Mouse (Mus musculus) kidney, postnatal 0 days (tissue): ENCODE data around the gene Asic2. TPM values are rescaled to one million over a fixed set of nuclear protein-coding genes. Genes with fewer than 3 reads are reported as not detected.

Experiments used
- ATAC-seq: fragments of 200-750 bp; cut with Nextera tagmentation; replicated peaks from 2 replicates; pipeline ENCODE4 v1.8.0; 2017; ENCODE audit warnings: low read depth, moderate number of reproducible peaks, moderate TSS enrichment, moderate library complexity; ENCODE audit not compliant: low FRiP score
- DNase-seq: peaks from one replicate; pipeline ENCODE4 v3.0.0-alpha.2; 2016; ENCODE audit warnings: low spot score
- H3K27ac ChIP-seq: fragments of 300-500 bp; sonication (generic); 2 replicates; pipeline ENCODE4 v1.5.1; 2014; ENCODE audit warnings: mild to moderate bottlenecking
- H3K27me3 ChIP-seq: fragments of 300-500 bp; sonication (generic); 2 replicates; pipeline ENCODE4 v1.6.1; 2014; ENCODE audit warnings: low read length, mixed read lengths; ENCODE audit not compliant: insufficient read depth
- H3K36me3 ChIP-seq: fragments of 300-500 bp; sonication (generic); 2 replicates; pipeline ENCODE4 v1.6.1; 2014; ENCODE audit warnings: low read length, mixed read lengths; ENCODE audit not compliant: insufficient read depth
- H3K4me1 ChIP-seq: fragments of 300-500 bp; sonication (generic); replicated peaks from 2 replicates; pipeline ENCODE4 v1.6.1; 2014; ENCODE audit warnings: antibody characterized with exemption, low read length, mixed read lengths; ENCODE audit not compliant: insufficient read depth
- H3K4me2 ChIP-seq: fragments of 300-500 bp; sonication (generic); 2 replicates; pipeline ENCODE4 v1.6.1; 2014; ENCODE audit warnings: mild to moderate bottlenecking, low read length, moderate library complexity, mixed read lengths
- H3K4me3 ChIP-seq: fragments of 300-500 bp; sonication (generic); replicated peaks from 2 replicates; pipeline ENCODE4 v1.5.1; 2014; ENCODE audit warnings: low read depth, low read length
- H3K9ac ChIP-seq: fragments of 300-500 bp; sonication (generic); 2 replicates; pipeline ENCODE4 v1.6.1; 2014; ENCODE audit warnings: low read depth, low read length
- H3K9me3 ChIP-seq: fragments of 300-500 bp; sonication (generic); replicated peaks from 2 replicates; pipeline ENCODE4 v1.6.1; 2016; ENCODE audit warnings: low read length, inconsistent platforms, mixed read lengths
- CTCF ChIP-seq: IDR thresholded peaks from 2 replicates; pipeline ENCODE4 v1.5.1; 2016; ENCODE audit warnings: antibody characterized with exemption, low read depth, mild to moderate bottlenecking, moderate library complexity
- WGBS: fragments of 180-500 bp; shearing (Covaris S2); extraction: QIAGEN DNeasy Blood & Tissue Kit; methylation state at CpG from one replicate; pipeline ENCODE4 v1.1.7; 2014; 5-methylcytosine and 5-hydroxymethylcytosine counted together
- polyA plus RNA-seq: library from polyadenylated mRNA; unstranded; fragments of >200 nt; fragmentation: Nextera tagmentation; extraction: Ambion mirVana; gene quantifications from 2 replicates; pipeline ENCODE4 v1.2.1, GENCODE M21; 2015

Gene Asic2
- polyA plus RNA-seq, 1 experiment from 2014 or later, result 2.6 TPM

GRCm38 (mm10) chr11:81488681-81489080, 479.6 kb downstream of the Asic2 start:
- Histone ChIP-seq H3K27ac (no peak overlapping the region), H3K4me2 (no peak overlapping the region), H3K27me3 (no peaks in the 10 kb centered on the region), H3K4me3 (no peak overlapping the region), H3K9ac (no peak overlapping the region), H3K36me3 (no peaks in the 10 kb centered on the region), H3K4me1 (no peaks in the 10 kb centered on the region), H3K9me3 (no peaks in the 10 kb centered on the region)
- 84% methylated on average over 5 of the region's 5 CpGs for WGBS
- DNase-seq (no peak), ATAC-seq (no peak)
- TF ChIP-seq CTCF, result no peak

DNA sequence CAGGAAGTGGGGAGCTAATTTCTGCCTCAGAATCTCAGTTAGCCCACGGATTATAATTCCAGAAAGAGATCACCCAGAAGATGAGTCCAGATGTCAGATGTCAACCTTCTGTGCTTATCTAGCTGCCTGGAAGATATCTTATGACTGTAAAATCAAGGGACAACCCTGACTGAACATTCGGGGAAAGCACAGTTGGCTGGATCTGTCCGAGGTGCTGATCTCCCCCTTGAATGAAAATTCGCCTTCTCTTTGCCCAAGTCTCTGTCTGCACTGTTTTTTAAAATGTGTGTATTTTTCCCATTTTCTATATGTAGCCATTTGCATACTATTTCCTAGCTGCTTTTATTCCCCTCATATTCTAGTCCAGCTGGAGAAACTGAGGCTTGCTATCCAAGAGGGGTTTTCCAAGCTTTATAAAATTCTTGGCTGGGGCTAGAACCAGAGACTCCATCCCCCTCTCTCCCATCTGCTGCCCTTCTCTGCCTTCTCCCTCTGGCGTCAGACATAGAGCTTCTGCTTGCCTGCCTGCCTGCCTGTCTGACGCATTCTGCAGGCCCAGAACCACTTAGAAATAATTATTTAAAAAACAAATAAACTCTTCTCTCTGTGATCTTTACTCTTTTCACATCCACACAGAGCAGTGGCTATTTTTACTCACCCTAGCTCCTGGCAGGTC, 481.9 kb downstream of the Asic2 start:
- peak; percentile 57 for DNase-seq
- no peak overlapping the region for H3K4me2 ChIP-seq
- no peaks in the 10 kb centered on the region for H3K27me3 ChIP-seq
- no peak for TF ChIP-seq CTCF
- no peak overlapping the region for H3K4me3 ChIP-seq
- H3K4me1 ChIP-seq, result no peaks in the 10 kb centered on the region
- H3K27ac ChIP-seq, result no peak overlapping the region
- no peak for ATAC-seq
- no peaks in the 10 kb centered on the region for H3K9me3 ChIP-seq
- H3K9ac ChIP-seq, result no peak overlapping the region
- no peaks in the 10 kb centered on the region for H3K36me3 ChIP-seq
- 16% methylated on average over 6 of the region's 6 CpGs for WGBS

DNA sequence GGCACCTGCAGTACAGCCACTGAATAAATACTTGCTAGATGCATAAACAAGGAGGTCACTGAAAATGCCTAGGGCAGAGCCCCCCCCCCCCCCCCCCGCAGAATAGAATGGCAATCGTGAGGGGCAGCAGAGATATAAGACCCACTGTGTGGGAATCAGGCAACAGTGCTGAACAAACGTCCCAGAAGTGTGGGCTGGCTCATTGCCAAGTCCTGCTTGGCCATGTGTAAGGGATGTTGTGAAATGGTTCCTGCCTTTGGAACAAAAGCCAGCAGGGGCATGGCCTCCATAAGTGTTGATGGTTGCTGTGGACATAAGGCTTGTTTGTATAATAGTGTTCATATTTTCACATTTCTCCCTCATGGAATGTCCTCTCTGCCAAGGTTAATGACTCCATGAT, 487.1 kb downstream of the Asic2 start:
- 46% methylated on average over 3 of the region's 3 CpGs for WGBS
- no peak for ATAC-seq
- DNase-seq, result no peak

DNA sequence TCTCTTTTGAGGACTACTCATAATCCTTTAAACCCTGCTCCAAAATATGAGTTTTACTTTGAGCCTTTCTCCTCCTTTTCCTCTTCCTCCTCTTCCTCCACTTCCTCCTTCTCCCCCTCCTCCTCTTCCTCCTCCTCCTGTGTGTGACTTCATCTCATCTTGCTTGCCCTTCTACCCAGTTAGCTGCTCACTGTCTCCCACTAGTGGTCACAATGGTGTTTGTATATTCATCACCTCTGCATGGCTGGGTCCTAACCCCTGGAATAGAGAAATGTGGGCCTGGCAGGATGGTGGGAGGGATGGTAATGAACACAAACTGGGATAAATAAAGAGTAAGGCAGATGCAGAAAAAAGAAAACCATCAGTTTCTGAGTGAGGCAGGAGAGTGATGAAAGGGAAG, 492.0 kb downstream of the Asic2 start:
- no peak for ATAC-seq
- Histone ChIP-seq H3K4me3 (no peak overlapping the region), H3K9me3 (no peaks in the 10 kb centered on the region), H3K27me3 (no peaks in the 10 kb centered on the region), H3K36me3 (no peaks in the 10 kb centered on the region), H3K4me1 (no peaks in the 10 kb centered on the region), H3K9ac (no peak overlapping the region), H3K27ac (no peak overlapping the region), H3K4me2 (no peak overlapping the region)
- peak; percentile 67 for TF ChIP-seq CTCF
- DNase-seq, result peak; percentile 24

More for the DNA sequence above, 487.1 kb downstream of the Asic2 start:
- no peaks in the 10 kb centered on the region for H3K36me3 ChIP-seq
- TF ChIP-seq CTCF, result no peak
- no peaks in the 10 kb centered on the region for H3K27me3 ChIP-seq
- H3K4me2 ChIP-seq, result no peak overlapping the region
- H3K27ac ChIP-seq, result no peak overlapping the region
- no peaks in the 10 kb centered on the region for H3K9me3 ChIP-seq
- H3K9ac ChIP-seq, result no peak overlapping the region
- H3K4me3 ChIP-seq, result no peak overlapping the region
- H3K4me1 ChIP-seq, result no peaks in the 10 kb centered on the region

DNA sequence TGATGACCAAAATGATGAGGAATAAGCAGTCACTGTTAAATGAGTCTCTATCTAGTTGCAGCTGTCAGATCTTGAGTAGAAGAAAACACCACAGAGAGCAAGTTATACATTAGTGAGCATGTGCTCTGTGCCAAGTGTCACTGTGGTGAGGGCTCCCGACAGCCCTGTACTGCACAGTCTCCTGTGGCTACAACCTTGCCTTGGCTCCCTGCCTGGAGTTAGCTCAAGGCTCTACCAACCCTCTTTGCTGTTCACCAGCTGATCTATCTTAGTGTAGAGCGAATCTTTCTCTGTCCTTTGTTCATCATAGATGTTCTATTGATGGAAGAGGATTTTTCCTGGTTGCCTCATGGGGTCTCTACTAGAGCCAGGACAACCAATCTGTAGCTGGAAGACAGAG, 494.1 kb downstream of the Asic2 start:
- H3K4me3 ChIP-seq, result no peak overlapping the region
- 76% methylated on average over 2 of the region's 2 CpGs for WGBS
- no peak for TF ChIP-seq CTCF
- ATAC-seq, result no peak
- DNase-seq, result no peak
- H3K4me2 ChIP-seq, result no peak overlapping the region
- H3K9me3 ChIP-seq, result no peaks in the 10 kb centered on the region
- H3K9ac ChIP-seq, result no peak overlapping the region
- H3K27me3 ChIP-seq, result no peaks in the 10 kb centered on the region
- H3K36me3 ChIP-seq, result no peaks in the 10 kb centered on the region
- H3K4me1 ChIP-seq, result no peaks in the 10 kb centered on the region
- no peak overlapping the region for H3K27ac ChIP-seq

GRCm38 (mm10) chr11:81462199-81462598, 506.1 kb downstream of the Asic2 start:
- Histone ChIP-seq H3K9ac (no peak overlapping the region), H3K9me3 (no peaks in the 10 kb centered on the region), H3K27me3 (no peaks in the 10 kb centered on the region), H3K36me3 (no peaks in the 10 kb centered on the region), H3K27ac (no peak overlapping the region), H3K4me1 (no peaks in the 10 kb centered on the region), H3K4me3 (no peak overlapping the region), H3K4me2 (no peak overlapping the region)
- peak; percentile 73 for TF ChIP-seq CTCF
- 12% methylated on average over 5 of the region's 5 CpGs for WGBS
- no peak for ATAC-seq
- DNase-seq, result peak; percentile 89

DNA sequence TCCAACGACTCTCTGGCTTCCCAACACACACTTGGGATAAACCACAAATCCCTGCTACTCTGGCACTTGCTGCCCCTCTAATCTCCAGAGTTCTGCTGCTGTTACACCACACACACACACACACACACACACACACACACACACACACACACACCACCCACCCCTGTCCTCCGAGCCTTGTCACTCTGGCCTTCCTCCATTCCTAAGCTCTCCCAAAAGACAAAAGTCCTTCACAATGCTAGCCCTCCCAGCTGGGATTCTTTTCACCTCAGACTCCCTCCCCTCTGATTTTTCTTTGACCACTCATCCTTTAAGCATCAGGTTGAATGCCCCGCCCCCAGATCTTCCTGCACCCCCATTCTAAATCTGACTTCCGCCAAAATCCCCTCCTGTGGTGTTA, 506.5 kb downstream of the Asic2 start:
- Histone ChIP-seq H3K4me3 (no peak overlapping the region), H3K9me3 (no peaks in the 10 kb centered on the region), H3K27me3 (no peaks in the 10 kb centered on the region), H3K4me2 (no peak overlapping the region), H3K27ac (no peak overlapping the region), H3K4me1 (no peaks in the 10 kb centered on the region), H3K36me3 (no peaks in the 10 kb centered on the region), H3K9ac (no peak overlapping the region)
- no peak for TF ChIP-seq CTCF
- DNase-seq (no peak), ATAC-seq (no peak)
- 30% methylated on average over 4 of the region's 4 CpGs for WGBS
